Mouse (Mus musculus): ENCODE data around the gene 1700008O03Rik.

1700008O03Rik gene

DNA sequence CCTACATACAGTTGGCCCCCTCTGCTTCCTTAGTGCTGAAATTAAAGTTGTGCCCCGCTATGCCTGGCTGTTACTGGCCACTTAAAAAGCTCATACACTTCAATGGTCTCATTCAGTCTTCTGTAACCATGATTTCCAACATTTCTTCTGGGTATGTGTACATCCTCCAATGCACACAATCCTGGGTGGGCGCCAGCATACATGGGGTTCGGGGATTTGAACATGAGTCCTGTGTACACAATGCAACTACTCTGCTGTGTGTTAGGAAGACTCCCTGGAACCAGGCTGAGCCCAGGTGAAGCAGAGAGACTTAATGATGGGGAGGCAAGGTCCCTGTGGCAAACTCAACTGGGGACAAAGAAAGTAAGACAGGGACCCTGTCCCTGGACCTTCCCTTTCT lies 9.8 kb downstream of the 1700008O03Rik start:
- DNase-seq (ENCODE audit: low spot score in 2 of 2), result no peak

DNA sequence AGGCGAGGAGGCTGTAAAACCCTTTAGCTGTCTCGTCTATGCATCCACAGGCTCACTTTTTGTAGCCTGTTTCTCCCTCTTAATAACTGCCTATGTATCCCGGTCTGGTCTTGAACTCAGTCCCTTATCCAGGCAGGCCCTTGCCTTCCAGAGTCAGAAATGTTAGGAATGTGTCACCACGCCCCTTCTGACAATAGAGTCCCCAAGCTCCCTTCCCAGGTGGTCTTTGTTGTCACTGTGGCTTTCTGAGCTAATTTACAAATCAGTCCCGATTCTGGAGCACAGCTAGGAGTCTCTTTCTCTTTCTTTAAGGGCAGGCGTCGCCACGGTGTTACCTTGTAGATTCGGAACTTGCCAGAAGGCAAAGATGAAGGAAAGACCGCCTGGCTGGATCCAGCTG lies 10.4 kb downstream of the 1700008O03Rik start:
- DNase-seq (ENCODE audit: low spot score in 2 of 2), result no peak

DNA sequence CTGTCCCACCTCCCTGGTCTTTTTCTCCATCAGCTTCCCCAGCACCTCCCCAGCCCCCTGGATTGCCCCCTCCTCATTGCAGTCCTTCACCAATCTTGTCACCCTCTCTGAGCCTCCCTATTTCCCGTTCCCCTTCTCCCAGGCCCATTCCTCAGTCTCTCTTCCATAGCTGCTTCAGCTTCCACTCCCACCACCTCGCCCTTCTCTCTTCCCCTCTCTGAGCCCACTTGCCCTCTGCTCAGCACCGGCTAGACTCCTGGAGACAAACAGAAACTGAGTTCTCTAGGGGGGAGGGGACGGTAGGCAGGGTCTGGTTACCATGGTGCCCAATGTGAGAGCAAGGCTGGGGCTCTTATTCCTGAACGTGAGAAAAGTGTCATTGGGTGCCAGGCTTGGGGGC lies 10.9 kb downstream of the 1700008O03Rik start:
- DNase-seq (ENCODE audit: low spot score in 2 of 2), result no peak

DNA sequence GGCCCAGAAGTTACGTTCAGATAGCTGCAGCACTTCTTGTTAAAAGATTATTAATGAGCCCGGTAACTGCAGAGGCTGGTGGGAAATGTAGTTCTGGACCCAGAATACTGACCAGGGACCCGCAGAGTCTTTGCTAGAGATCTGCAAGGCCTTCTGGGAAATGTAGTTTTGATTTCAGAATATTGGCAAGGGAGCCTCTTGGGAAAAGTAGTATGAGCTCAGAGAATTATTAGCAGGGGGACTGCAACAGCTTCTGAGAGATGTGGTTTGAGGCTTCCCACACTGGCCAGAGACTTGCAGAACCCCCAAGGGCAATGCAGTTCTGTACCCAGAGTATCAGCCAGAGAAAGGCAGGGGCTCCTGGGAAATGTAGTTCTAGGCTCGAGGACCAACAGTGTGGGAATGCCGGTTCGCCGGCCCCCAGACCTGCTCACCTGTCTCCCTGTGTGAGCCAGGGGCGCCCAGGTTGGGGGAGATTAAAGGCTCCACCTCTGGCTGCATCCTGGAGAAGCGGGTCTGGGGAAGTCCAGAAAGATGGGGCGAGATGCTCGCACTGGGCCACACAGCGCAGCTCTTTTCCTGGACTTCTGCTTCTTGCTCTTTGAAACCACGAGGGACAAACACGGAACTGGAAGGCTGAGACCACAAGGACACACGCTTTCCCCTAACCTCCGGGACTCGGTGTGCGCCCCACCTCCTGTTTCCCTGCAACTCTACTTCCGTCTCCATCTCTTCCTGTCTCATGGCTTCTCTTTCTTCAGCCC lies 11.5 kb downstream of the 1700008O03Rik start:
- DNase-seq (ENCODE audit: low spot score in 2 of 2), result peak; percentile 59 to 72

DNA sequence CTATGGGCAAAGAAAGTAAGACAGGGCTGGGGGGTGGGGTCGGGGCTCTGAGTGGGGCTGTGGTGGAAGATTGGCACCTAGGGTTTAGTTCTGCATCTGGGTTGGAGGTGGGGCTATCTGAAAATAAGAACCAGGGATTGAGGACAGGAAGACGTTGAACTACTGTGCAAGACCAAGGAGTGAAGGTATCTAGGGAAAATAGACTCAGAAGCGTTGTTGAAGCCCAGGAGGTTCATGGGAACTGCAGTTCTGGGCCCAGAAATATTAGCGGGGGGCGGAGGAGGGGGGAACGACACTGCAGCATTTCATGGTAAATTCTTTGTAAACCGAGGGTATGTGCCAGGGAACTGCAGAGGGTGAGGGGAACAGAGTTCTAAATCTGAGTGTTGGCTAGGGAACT lies 12.2 kb downstream of the 1700008O03Rik start:
- no peak for DNase-seq (ENCODE audit: low spot score in 2 of 2)

DNA sequence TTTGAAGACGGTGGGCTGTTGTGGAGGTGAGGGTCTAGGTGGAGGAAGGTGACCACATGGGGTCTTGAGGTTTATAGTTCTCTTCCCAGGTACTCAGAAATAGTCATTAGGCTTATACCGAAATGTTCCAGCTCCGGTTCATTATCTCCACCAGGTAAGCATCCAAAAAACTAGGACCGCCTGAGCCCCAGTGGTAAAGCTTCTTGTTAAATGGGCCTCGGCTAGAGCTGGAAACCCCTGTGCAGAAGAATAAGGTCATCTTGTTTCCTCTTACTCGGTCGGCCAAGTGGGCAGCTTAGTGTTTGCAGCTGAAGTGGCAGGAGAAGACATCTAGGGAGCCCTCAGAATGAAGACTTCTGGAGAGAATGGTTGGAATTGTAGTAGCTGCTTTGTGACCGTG lies 12.9 kb downstream of the 1700008O03Rik start:
- DNase-seq (ENCODE audit: low spot score in 2 of 2), result no peak

DNA sequence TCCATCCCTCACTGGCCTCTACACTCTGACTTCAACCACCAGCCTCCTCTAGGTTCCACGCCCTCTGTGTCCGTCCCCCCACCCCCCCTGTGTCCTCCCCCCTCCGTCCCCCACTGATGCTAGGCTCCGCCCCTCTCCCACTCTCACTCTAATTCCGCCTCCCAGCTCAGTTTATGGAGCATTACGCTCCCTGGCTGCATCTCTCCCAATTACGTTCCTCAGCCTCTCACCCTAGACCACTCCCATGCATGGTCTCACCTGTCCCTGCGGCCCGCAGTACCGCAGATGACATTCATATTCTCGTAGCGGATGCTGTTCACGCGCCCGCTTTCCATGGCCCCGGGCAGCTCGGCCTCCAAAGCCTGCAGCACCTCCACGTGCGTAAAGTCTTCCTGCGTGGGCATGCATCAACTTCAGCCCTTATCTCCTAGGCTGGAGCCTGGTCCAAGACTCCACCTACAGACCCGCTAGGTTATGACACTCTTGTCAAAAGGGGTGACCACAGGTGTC lies 24.8 kb downstream of the 1700008O03Rik start:
- DNase-seq (ENCODE audit: low spot score in 2 of 2), result no peak

DNA sequence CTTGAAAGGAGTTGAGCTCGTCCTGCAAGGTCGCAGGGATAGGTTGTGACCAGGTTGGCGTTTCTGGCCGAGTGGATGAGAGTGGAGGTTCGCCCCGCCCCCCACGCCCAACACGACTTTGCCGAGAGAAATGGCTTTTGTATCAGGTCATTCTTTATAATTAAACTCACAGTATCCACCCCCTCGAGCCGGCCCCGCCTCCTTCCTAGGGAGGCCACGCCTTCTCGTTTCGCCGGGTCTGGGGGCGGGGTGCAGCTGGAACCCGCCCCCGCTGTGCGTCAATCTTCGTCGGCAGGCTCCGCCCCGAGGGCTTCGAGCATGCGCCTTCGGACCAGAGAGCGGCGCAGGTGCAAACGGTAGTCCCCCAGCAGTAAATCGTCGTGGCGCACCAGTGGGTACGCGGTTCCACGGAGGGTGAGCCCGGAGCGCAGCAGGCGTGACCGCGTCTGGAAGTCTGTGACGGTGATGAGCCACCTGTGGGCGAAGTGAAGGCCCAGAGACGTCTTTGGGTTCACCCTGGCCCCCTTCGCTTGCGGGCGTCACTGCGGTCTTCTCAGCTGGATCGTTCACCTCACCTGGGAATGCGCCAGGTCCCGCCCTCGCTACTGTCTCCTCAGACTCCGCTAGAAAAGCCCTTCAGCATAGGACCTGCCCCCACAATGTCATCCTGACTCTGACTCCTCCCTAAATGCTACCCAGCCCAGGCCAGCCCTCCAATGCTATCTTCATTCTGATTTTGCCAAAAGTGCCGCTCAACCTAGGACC lies 25.5 kb downstream of the 1700008O03Rik start:
- DNase-seq (ENCODE audit: low spot score in 2 of 2), result peak; percentile 83 to 90

DNA sequence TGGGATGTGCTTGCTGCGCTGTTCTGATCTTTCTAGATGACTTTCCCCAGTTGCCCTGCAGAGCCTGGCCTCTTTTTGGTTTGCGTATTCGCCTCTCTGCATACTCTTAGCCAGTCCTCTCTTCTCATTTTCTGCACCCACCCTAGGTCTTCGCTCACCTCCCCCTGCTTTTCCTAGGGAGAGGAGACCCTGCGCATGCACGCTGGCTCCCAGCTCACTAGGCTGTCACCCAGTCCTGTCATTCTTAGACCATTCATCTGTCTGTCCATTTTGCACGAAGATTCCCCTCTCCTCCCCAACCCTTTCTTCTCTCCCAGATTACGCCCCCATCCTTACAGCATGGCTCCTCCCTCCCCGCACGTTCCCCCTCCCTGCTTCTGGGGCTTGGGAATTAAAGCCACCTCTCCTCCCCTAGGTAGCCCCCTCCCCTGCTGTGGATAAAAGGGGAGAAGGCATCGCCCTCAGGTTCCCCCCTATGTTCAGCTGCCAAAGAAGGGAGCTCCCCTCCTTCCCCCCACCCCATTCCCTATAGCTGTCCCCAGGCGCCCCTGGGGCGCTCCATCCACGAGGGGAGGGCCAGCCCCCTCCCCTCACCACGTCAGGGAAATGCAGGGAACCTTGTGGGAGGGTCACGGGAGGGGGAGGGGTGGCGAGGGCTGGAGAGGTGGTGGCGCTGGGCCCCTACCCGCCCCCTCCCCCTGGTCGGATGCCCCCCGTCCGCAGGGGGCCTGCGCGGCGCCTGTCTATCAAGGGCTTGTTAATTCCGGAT lies 26.6 kb downstream of the 1700008O03Rik start:
- DNase-seq (ENCODE audit: low spot score in 2 of 2), result no peak

DNA sequence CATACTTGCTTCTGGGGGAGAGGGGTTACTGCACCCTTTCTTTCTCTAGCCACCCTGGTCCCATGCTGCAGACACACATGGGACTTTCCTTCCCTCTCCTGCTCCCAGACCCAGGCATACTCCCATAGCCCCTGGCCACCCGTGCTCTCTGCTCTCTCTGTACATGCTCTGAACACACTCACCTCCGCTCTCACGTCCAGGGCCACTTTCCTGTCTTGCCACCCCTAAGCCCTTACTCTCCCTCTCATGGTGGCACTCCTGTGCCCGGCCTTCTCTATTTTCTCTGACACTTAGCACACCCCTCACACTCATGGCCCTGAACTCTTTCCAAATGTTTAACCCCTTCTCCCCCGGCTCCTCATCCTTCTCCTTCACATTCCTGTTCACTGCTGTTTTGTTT lies 27.6 kb downstream of the 1700008O03Rik start:
- no peak for DNase-seq (ENCODE audit: low spot score in 2 of 2)

DNA sequence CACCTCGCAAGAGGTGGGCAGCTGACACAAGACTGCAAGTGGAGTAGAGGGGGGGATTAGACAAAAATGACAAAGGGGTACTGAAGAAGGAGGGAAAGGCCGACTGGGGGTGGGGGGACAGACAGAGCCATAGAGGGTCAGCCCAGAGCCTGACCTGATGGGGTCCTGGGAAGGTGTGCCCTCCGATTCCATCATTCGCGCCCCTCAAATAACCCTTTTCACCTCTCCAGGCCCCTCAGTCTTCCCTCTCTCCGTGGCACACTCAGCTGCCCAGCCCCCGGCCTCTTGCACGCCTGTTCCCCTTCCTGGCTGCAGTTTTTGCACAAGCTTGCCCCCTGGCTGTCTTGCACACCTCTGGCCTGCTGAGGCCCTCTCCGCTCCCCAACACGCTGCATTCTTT lies 28.1 kb downstream of the 1700008O03Rik start:
- DNase-seq (ENCODE audit: low spot score in 2 of 2), result no peak

DNA sequence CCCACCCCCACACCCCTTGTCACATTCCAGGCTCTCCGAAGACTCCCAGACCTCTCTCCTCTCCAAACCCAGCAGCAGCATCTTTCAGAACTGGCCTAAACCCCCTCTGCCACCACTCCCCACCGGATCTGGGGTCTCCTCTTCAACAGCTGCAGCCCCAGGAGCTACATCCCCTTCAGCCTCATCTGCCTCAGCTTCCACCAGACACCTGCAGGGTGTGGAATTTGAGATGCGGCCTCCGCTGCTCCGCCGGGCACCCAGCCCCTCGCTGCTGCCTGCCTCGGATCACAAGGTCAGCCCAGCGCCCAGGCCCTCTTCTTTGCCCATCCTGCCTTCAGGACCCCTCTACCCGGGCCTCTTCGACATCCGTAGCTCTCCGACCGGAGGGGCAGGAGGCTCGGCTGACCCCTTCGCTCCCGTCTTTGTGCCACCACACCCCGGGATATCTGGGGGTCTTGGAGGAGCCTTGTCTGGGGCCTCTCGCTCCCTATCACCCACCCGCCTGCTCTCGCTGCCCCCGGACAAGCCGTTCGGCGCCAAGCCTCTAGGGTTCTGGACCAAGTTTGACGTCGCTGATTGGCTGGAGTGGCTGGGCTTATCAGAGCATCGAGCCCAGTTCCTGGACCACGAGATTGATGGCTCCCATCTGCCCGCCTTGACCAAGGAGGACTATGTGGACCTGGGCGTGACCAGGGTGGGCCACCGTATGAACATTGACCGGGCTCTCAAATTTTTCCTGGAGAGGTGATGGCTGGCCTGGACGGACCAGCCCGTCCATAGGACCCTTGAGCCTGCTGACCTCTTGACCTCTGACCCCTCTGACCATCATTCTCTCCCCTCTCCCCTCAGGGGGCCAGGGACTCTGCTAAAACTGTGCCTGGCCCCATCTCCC lies 28.8 kb downstream of the 1700008O03Rik start:
- no peak for DNase-seq (ENCODE audit: low spot score in 2 of 2)

DNA sequence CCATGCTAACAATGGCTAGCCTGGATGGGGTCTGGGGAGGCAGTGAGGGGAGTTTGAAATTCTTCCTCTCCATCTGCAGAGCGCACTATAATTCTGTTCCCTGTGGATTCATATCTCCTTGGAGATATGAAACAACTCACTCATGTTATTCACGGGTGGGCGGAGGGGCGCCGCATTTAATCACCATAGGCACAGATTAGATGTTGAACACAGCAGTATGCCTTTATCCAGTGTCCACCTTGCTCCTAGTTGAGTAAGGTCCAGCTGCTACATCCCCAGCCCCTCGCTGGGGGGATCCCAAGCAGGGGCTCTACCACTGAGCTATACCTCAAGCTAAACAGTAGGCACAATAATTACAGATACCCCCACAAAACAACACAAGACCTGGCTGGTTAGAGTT lies 30.2 kb downstream of the 1700008O03Rik start:
- DNase-seq (ENCODE audit: low spot score in 2 of 2), result no peak

DNA sequence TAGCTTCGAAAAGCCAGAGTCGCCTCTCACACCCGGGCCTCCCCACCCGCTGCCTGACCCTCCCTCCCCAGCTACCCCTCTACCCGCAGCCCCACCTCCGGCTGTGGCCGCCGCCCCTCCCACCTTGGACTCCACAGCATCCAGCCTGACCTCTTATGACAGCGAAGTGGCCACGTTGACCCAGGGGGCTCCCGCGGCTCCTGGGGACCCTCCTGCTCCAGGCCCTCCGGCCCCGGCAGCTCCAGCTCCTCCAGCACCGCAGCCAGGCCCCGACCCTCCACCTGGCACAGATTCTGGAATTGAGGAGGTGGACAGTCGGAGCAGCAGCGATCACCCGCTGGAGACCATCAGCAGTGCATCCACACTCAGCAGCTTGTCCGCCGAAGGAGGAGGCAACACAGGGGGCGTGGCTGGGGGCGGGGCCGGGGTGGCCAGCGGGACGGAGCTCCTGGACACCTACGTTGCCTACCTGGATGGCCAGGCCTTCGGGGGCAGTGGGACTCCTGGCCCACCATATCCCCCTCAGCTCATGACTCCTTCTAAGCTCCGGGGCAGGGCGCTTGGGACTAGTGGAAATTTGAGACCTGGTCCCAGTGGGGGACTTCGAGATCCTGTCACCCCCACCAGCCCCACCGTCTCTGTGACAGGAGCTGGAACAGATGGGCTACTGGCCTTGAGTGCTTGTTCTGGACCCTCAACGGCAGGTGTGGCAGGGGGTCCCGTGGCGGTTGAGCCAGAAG lies 31.8 kb downstream of the 1700008O03Rik start:
- no peak for DNase-seq (ENCODE audit: low spot score in 2 of 2)

DNA sequence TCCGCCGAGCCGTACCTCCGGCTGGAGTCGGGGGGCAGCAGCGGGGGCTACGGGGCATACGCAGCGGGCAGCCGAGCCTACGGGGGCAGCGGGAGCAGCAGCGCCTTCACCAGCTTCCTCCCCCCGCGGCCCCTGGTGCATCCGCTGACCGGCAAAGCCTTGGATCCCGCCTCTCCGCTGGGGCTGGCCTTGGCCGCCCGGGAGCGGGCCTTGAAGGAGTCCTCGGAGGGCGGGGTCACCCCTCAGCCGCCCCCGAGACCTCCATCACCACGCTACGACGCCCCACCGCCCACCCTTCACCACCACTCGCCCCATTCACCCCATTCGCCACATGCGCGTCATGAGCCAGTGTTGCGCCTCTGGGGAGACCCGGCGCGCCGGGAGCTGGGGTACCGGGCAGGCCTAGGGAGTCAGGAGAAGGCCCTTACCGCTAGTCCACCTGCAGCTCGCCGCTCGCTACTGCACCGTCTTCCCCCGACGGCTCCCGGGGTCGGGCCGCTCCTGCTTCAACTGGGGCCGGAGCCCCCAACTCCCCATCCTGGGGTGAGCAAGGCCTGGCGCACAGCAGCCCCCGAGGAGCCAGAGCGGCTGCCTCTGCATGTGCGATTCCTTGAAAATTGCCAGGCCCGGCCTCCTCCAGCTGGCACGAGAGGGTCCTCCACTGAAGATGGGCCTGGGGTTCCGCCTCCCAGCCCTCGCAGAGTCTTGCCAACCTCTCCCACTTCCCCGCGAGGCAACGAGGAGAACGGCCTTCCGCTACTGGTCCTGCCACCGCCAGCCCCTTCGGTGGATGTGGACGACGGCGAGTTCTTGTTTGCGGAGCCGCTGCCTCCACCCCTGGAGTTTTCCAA lies 32.6 kb downstream of the 1700008O03Rik start:
- no peak for DNase-seq (ENCODE audit: low spot score in 2 of 2)

DNA sequence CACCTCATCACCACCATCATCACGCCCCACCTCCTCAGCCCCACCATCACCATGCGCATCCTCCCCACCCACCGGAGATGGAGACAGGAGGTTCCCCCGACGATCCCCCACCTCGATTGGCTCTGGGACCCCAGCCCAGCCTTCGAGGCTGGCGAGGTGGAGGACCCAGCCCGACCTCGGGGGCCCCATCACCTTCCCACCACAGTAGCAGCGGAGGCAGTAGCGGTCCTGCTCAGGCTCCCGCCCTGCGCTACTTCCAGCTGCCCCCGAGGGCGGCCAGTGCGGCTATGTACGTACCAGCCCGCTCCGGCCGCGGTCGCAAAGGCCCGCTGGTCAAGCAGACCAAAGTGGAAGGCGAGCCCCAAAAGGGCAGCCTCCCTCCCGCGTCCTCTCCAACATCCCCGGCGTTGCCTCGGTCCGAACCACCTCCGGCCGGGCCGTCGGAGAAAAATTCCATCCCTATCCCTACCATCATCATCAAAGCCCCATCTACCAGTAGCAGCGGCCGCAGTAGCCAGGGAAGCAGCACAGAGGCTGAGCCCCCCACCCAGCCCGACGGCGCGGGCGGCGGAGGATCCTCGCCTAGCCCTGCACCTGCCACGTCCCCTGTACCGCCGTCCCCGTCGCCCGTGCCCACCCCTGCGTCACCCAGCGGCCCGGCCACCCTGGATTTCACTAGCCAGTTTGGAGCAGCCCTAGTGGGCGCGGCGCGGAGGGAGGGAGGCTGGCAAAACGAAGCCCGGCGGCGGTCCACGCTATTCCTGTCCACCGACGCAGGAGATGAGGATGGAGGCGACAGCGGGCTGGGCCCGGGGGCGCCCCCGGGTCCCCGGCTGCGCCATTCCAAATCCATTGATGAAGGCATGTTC lies 33.5 kb downstream of the 1700008O03Rik start:
- DNase-seq (ENCODE audit: low spot score in 2 of 2), result no peak

DNA sequence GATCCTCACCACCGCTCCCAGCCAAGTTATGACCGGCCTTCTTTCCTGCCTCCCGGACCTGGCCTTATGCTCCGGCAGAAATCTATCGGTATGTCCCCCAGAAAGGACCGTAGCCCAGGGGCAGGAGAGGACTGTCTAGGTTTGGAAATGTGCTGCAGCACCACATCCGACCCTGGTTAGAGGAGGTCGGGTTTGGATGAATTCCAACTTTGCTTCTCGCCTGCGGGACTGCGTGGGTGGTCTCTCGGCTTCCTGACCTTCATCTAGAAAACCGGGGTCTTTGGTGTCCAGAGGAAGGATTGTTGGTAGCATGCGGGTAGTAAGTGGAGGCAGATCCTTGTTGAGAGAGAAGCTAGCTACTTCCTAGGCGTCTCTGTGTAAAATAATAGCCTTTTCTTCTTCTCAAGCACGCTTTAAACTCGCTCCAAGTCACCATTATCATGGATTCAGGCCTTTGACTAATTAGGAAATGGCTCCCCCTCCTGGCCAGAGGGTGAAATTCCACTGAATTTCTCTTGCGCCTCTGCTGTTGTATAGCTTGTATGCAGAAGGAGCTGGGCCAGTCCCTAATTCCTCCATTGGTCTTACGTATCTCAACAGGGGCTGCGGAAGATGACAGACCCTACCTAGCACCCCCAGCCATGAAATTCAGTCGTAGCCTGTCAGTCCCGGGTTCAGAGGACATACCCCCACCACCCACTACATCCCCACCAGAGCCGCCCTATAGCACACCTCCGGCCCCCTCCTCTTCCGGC lies 34.5 kb downstream of the 1700008O03Rik start:
- peak; percentile 73 to 87 for DNase-seq (ENCODE audit: low spot score in 2 of 2)

DNA sequence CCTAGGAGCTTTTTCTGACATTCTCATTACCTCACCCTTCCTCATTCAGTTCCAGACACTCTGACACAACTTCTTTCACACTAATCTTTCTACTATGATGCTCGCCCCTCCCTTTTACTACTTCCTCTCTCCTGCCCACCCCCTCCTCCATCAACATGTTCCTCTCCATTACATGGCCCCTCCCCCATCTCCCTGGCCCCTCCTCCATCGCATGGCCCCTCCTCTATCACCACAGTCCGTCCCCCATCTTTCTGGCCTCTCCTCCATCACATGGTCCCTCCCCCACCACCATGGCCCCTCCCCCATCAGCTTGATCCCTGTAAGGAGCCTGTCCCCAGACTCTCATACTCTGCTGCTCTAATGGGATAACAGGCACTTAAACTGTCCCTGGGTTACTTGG lies 36.6 kb downstream of the 1700008O03Rik start:
- DNase-seq (ENCODE audit: low spot score in 2 of 2), result no peak
